Mouse (Mus musculus): ENCODE measurements around the gene Suds3.

DNA sequence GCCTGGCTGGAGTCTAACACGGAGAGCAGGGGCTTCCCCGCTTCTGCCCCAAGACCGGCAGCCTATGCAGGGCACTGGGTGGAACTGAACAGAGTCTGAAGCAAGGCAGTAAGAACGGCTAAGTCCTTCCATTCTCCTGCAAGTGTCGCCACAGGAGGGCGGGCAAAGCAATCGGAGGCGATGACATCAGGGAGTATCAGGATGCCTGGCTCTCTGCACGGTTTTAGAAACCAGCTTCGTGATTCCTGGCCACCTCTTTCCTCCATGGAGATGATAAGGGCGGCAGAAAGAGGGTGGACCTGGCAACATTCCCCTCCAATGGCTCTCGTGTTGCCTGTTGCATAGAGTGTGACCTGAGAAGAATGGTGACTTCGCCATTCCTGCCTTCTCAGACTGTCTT, 28.2 kb downstream of the Suds3 start:
- TF ChIP-seq CTCF (conservative IDR thresholded peaks at IDR 0.05; ENCODE audit: low read length) (no peak), NANOG (IDR thresholded peaks at IDR 0.05; ENCODE audit: borderline replicate concordance, low read length) (no peak), POU5F1 (IDR thresholded peaks at IDR 0.05; ENCODE audit: borderline replicate concordance, low read length) (no peak)

Measured in E14TG2a.4 (cell line).